Mouse (Mus musculus): ENCODE data around the gene Skint9. TPM values are rescaled to one million over a fixed set of nuclear protein-coding genes. Genes with fewer than 3 reads are reported as not detected.
"Not testable (repeated sequence)": the region's sequence is repeated elsewhere in the genome, so short reads cannot be mapped to it uniquely, and the experiment has no call there.

The Skint9 gene
- total RNA-seq (2014; rRNA removed) (not detected in 2 replicates), polyA plus RNA-seq (2015; fragmentation: Nextera tagmentation; extraction: Ambion mirVana) (not detected in 2 replicates)

- Histone ChIP-seq H3K36me3 (ENCODE audit: insufficient read depth, low read length) (no peaks in the 10 kb centered on the region), H3K9ac (replicated peaks; ENCODE audit: low read length) (no peak within 1 kb of the TSS), H3K4me2 (ENCODE audit: low read depth, low read length) (no peak within 1 kb of the TSS), H3K4me3 (ENCODE audit: low read length) (no peak within 1 kb of the TSS), H3K27me3 (ENCODE audit: insufficient read depth, low read length) (no peaks in the 10 kb centered on the region), H3K4me1 (ENCODE audit: insufficient read depth, low read length) (no peaks in the 10 kb centered on the region), H3K27ac (no peak within 1 kb of the TSS), H3K9me3 (ENCODE audit: low read length) (peaks cover 9% of the 10 kb centered on the region; the same call in 1 of the 2 replicates)
- DNase-seq (ENCODE audit: low spot score) (no peak), ATAC-seq (no peak)
- TF ChIP-seq CTCF (IDR thresholded peaks at IDR 0.05; ENCODE audit: low read depth), result no peak
Measured at GRCm38 (mm10) chr4:112433885-112434284, at the start of gene Skint9. Gene Skint9 (minus strand): TSS chr4:112433985.

- Histone ChIP-seq H3K27me3 (ENCODE audit: insufficient read depth, low read length) (no peaks in the 10 kb centered on the region), H3K4me1 (ENCODE audit: insufficient read depth, low read length) (no peaks in the 10 kb centered on the region), H3K9ac (replicated peaks; ENCODE audit: low read length) (no peak overlapping the region), H3K4me3 (ENCODE audit: low read length) (no peak overlapping the region), H3K4me2 (ENCODE audit: low read depth, low read length) (no peak overlapping the region), H3K9me3 (ENCODE audit: low read length) (peaks cover 7% of the 10 kb centered on the region; the same call in 1 of the 2 replicates), H3K27ac (no peak overlapping the region), H3K36me3 (ENCODE audit: insufficient read depth, low read length) (no peaks in the 10 kb centered on the region)
- TF ChIP-seq CTCF (IDR thresholded peaks at IDR 0.05; ENCODE audit: low read depth), result no peak
- WGBS, result 69% methylated on average over 1 of the region's 1 CpGs
- no peak for DNase-seq (ENCODE audit: low spot score)
- ATAC-seq, result no peak
Measured at GRCm38 (mm10) chr4:112432685-112433084, 1.1 kb downstream of the Skint9 start.

GRCm38 (mm10) chr4:112432223-112432622 lies 1.6 kb downstream of the Skint9 start:
- TF ChIP-seq CTCF (IDR thresholded peaks at IDR 0.05; ENCODE audit: low read depth), result no peak
- Histone ChIP-seq H3K27me3 (ENCODE audit: insufficient read depth, low read length) (no peaks in the 10 kb centered on the region), H3K27ac (no peak overlapping the region), H3K9me3 (ENCODE audit: low read length) (peaks cover 6% of the 10 kb centered on the region; the same call in 1 of the 2 replicates), H3K4me2 (ENCODE audit: low read depth, low read length) (no peak overlapping the region), H3K36me3 (ENCODE audit: insufficient read depth, low read length) (no peaks in the 10 kb centered on the region), H3K9ac (replicated peaks; ENCODE audit: low read length) (no peak overlapping the region), H3K4me1 (ENCODE audit: insufficient read depth, low read length) (no peaks in the 10 kb centered on the region), H3K4me3 (ENCODE audit: low read length) (no peak overlapping the region)
- ATAC-seq (no peak), DNase-seq (ENCODE audit: low spot score) (no peak)

- WGBS, result 91% methylated on average over 15 of the region's 17 CpGs
- H3K4me1 ChIP-seq (ENCODE audit: insufficient read depth, low read length); H3K27me3 ChIP-seq (ENCODE audit: insufficient read depth, low read length); H3K4me2 ChIP-seq (ENCODE audit: low read depth, low read length); H3K27ac ChIP-seq; H3K9me3 ChIP-seq (ENCODE audit: low read length); ATAC-seq; H3K9ac ChIP-seq (replicated peaks; ENCODE audit: low read length); H3K36me3 ChIP-seq (ENCODE audit: insufficient read depth, low read length); H3K4me3 ChIP-seq (ENCODE audit: low read length); DNase-seq (ENCODE audit: low spot score): not testable (repeated sequence)
Measured at GRCm38 (mm10) chr4:112349111-112349510, 84.7 kb downstream of the Skint9 start.

Other genes starting within 250 kb of the Skint9 start
- gene Skint3, start 201.7 kb downstream of the Skint9 start, total RNA-seq (2014; rRNA removed), result not detected in 2 replicates
- not detected in 2 replicates for gene Skint3, start 201.7 kb downstream of the Skint9 start, polyA plus RNA-seq (2015; fragmentation: Nextera tagmentation; extraction: Ambion mirVana)
- not detected in 2 replicates for gene Skint2, start 123.2 kb upstream of the Skint9 start, total RNA-seq (2014; rRNA removed)
- not detected in 2 replicates for gene Skint2, start 123.2 kb upstream of the Skint9 start, polyA plus RNA-seq (2015; fragmentation: Nextera tagmentation; extraction: Ambion mirVana)

All from hindbrain, postnatal 0 days (tissue).